Mouse (Mus musculus) neural tube, embryonic 11.5 days (tissue): ENCODE data around the gene Thsd1. TPM values are rescaled to one million over a fixed set of nuclear protein-coding genes. Genes with fewer than 3 reads are reported as not detected.

Experiments used
- ATAC-seq: fragments of 200-750 bp; cut with Nextera tagmentation; 2 replicates; pipeline ENCODE4 v1.8.0; 2017; ENCODE audit warnings: moderate number of reproducible peaks, mild to moderate bottlenecking, moderate TSS enrichment, moderate library complexity; ENCODE audit not compliant: insufficient read depth, low FRiP score, low TSS enrichment
- DNase-seq: peaks from one replicate; pipeline ENCODE4 v3.0.0-alpha.2; 2015; ENCODE audit warnings: low spot score
- H3K27ac ChIP-seq: fragments of 300-500 bp; sonication (generic); 2 replicates; pipeline ENCODE4 v1.5.1; 2014; ENCODE audit warnings: low read depth, mild to moderate bottlenecking, low read length
- H3K27me3 ChIP-seq: fragments of 300-500 bp; sonication (generic); 2 replicates; pipeline ENCODE4 v1.6.1; 2014; ENCODE audit warnings: mild to moderate bottlenecking, low read length, mixed read lengths; ENCODE audit not compliant: control insufficient read depth, insufficient read depth
- H3K36me3 ChIP-seq: fragments of 300-500 bp; sonication (generic); 2 replicates; pipeline ENCODE4 v1.6.1; 2014; ENCODE audit warnings: mild to moderate bottlenecking, low read length, moderate library complexity, mixed read lengths; ENCODE audit not compliant: control insufficient read depth, insufficient read depth
- H3K4me1 ChIP-seq: fragments of 300-500 bp; sonication (generic); 2 replicates; pipeline ENCODE4 v1.6.1; 2014; ENCODE audit warnings: low read length, mixed read lengths; ENCODE audit not compliant: control insufficient read depth, insufficient read depth
- H3K4me2 ChIP-seq: fragments of 300-500 bp; sonication (generic); 2 replicates; pipeline ENCODE4 v1.6.1; 2014; ENCODE audit warnings: low read depth, mild to moderate bottlenecking, moderate library complexity
- H3K4me3 ChIP-seq: fragments of 300-500 bp; sonication (generic); 2 replicates; pipeline ENCODE4 v1.5.1; 2014; ENCODE audit warnings: low read depth, low read length
- H3K9ac ChIP-seq: fragments of 300-500 bp; sonication (generic); 2 replicates; pipeline ENCODE4 v1.6.1; 2014; ENCODE audit warnings: mild to moderate bottlenecking, low read length
- H3K9me3 ChIP-seq: fragments of 300-500 bp; sonication (generic); 2 replicates; pipeline ENCODE4 v1.6.1; 2016; ENCODE audit warnings: low read length; ENCODE audit not compliant: control insufficient read depth
- WGBS: fragments of 180-500 bp; shearing (Covaris S2); extraction: QIAGEN DNeasy Blood & Tissue Kit; methylation state at CpG from one replicate; pipeline ENCODE4 v1.1.7; 2014; 5-methylcytosine and 5-hydroxymethylcytosine counted together
- polyA plus RNA-seq: library from polyadenylated mRNA; unstranded; fragments of >200 nt; fragmentation: Nextera tagmentation; extraction: Ambion mirVana; gene quantifications from 2 replicates; pipeline ENCODE4 v1.2.1, GENCODE M21; 2014

The Thsd1 gene
- polyA plus RNA-seq, 1 experiment from 2014 or later = 10.2 TPM

DNA sequence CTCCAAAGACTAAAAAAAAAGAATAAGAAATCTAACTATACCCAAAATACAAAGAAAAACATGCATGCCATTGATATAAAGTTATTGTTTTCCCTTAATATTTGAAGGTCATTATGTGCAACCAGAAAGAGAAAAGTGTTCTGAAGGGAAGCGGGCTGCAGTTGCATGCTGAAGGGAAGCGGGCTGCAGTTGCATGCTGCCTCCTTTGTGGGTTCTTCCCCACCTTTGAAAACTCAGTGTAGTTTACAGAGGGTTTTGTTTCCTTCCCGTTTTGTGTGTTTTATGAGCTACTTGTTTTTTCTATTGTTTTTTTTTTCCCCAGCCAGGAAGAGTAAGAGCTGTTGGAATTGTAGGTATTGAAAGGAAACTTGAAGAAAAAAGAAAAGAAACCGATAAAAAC, 19.6 kb upstream of the Thsd1 start:
- no peak overlapping the region for H3K4me2 ChIP-seq
- ATAC-seq (no peak), DNase-seq (no peak)
- H3K27me3 ChIP-seq = no peaks in the 10 kb centered on the region
- H3K4me1 ChIP-seq = no peaks in the 10 kb centered on the region
- H3K27ac ChIP-seq = no peak overlapping the region
- 76% methylated on average over 4 of the region's 4 CpGs for WGBS
- no peak overlapping the region for H3K9ac ChIP-seq
- no peak overlapping the region for H3K4me3 ChIP-seq
- no peaks in the 10 kb centered on the region for H3K9me3 ChIP-seq
- H3K36me3 ChIP-seq = peaks cover 3% of the 10 kb centered on the region

DNA sequence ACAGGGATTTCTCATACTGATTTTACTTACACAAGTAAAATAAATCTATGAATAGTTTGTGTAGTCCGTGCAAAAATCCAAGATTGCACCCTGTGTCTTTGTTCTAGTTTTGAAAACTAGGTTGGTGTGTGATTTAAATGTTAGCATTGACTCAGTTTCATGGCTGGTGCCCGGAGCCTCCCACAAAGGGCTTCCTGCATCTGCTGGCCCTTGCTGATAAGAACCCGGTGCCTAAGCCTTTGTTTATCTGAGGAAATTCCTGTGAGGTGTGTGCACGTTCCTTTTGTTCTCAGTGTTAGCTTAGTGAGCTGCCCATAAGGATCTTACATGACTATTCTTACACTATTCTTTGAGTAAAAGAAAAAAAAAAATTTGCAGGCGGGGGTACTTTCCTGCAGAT, 18.1 kb upstream of the Thsd1 start:
- no peak for ATAC-seq

DNA sequence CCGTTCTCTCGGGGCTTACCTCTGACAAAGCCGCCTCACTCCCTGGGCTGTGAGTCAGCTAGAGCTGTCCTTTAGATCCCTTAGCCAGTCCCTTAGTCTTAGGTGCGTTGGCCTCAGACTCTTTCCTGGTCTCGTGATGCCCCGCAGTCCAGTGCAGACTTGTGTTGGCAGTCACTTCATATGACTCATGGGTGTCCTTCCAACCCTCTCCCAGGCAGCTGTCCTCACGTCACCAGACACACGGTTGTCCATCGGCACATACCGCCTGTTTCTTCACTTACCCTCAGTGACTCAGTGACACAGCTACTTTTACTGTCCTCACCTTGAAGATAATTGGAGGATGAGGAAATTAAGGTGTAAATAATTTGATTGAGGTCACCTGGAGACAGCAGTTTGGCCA, 12.3 kb upstream of the Thsd1 start:
- Histone ChIP-seq H3K4me1 (no peaks in the 10 kb centered on the region), H3K27me3 (no peaks in the 10 kb centered on the region), H3K9me3 (no peaks in the 10 kb centered on the region), H3K36me3 (peaks cover 5% of the 10 kb centered on the region), H3K4me2 (no peak overlapping the region), H3K27ac (no peak overlapping the region), H3K4me3 (no peak overlapping the region), H3K9ac (no peak overlapping the region)
- no peak for DNase-seq
- ATAC-seq = no peak
- WGBS = 96% methylated on average over 10 of the region's 10 CpGs

More for the DNA sequence above, 18.1 kb upstream of the Thsd1 start:
- Histone ChIP-seq H3K27me3 (no peaks in the 10 kb centered on the region), H3K4me3 (no peak overlapping the region), H3K9me3 (no peaks in the 10 kb centered on the region), H3K27ac (no peak overlapping the region), H3K4me2 (no peak overlapping the region), H3K36me3 (peaks cover 3% of the 10 kb centered on the region), H3K9ac (no peak overlapping the region), H3K4me1 (no peaks in the 10 kb centered on the region)
- 76% methylated on average over 5 of the region's 5 CpGs for WGBS
- DNase-seq = no peak

DNA sequence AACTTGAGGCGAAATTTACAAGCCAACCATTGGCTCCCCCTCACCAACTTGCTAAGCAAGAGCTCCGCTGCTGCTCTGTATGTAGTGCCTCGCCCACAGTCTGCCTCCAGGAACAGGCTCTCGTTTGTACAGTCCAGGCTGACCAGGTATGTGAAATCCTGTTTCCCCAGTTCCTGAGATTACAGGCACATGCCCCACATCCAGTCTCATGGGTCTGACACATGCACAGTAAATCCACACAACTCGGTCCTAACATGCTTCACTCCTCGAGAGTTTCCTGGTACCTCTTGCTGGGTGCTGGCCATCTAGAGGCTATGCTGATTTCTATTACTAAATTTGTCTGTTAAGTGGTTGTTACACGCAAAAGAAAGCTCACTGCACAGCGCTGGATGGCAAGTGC, 752 bp upstream of the Thsd1 start:
- Histone ChIP-seq H3K27me3 (peaks cover 5% of the 10 kb centered on the region; the same call in 1 of the 2 replicates), H3K9me3 (no peaks in the 10 kb centered on the region), H3K27ac (no peak overlapping the region), H3K4me1 (no peaks in the 10 kb centered on the region), H3K36me3 (no peaks in the 10 kb centered on the region), H3K4me2 (no peak overlapping the region), H3K9ac (no peak overlapping the region), H3K4me3 (no peak overlapping the region)
- 69% methylated on average over 8 of the region's 8 CpGs for WGBS
- ATAC-seq (no peak), DNase-seq (no peak)

DNA sequence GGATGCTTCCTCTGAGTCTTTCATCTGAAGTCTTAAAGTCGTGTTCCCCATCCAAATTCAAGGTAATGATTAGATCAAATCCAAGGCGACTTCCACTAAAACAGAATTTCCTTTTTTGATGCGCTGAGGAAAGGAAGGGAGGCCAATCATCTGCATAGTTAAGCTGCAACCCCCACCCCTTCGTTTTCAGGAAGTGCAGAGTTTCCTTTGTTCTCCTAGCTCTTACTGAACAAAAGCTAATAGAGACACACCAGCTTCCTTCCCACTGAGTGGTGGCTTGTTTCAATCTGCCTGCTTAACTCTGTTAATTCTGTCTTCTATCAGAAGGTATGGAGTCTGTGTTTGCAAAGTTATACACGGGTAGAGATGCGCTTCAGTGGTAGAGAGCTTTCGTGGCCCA, 1.5 kb downstream of the Thsd1 start:
- 43% methylated on average over 7 of the region's 7 CpGs for WGBS
- no peak for DNase-seq

DNA sequence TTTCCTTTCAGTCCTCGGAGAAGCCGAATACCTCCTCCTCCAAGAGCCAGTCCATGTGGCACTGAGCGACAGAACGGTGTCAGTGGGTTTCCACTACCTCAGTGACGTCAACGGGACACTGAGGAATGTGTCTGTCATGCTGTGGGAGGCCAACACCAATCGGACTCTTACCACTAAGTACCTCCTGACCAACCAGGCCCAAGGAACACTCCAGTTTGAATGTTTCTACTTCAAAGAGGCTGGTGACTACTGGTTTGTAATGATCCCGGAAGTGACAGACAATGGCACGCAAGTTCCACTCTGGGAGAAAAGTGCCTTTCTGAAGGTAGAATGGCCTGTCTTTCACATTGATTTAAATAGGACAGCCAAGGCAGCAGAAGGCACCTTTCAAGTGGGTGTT, 15.9 kb downstream of the Thsd1 start:
- Histone ChIP-seq H3K27me3 (no peaks in the 10 kb centered on the region), H3K4me3 (no peak overlapping the region), H3K4me1 (no peaks in the 10 kb centered on the region), H3K36me3 (no peaks in the 10 kb centered on the region), H3K9me3 (no peaks in the 10 kb centered on the region), H3K27ac (no peak overlapping the region), H3K9ac (no peak overlapping the region), H3K4me2 (no peak overlapping the region)
- DNase-seq (no peak), ATAC-seq (no peak)
- 89% methylated on average over 9 of the region's 9 CpGs for WGBS

More for the DNA sequence above, 1.5 kb downstream of the Thsd1 start:
- Histone ChIP-seq H3K9me3 (no peaks in the 10 kb centered on the region), H3K9ac (no peak overlapping the region), H3K36me3 (no peaks in the 10 kb centered on the region), H3K27me3 (peaks cover 5% of the 10 kb centered on the region; the same call in 1 of the 2 replicates), H3K4me2 (no peak overlapping the region), H3K4me1 (no peaks in the 10 kb centered on the region), H3K4me3 (no peak overlapping the region), H3K27ac (no peak overlapping the region)
- no peak for ATAC-seq

DNA sequence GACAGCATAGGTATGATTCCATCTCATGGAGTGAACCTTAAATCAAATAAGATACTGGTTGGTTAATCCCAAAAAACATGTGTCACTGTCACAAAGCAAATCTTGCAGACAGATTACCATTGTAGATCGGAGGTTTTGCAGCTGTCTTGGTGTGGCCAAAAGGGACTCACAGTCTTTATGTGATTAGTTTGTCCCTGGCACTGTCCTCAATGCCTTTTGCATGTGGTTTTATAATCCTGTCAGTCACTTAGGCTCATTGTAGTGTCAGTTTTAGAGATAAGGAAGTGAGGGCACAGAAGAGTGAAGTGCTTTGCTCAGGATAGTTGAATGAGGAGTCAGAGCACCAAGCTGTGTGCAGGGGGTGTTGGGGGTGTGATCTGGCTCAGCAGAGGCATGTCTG, 18.6 kb downstream of the Thsd1 start:
- DNase-seq (no peak), ATAC-seq (no peak)
- Histone ChIP-seq H3K4me1 (no peaks in the 10 kb centered on the region), H3K27ac (no peak overlapping the region), H3K4me2 (no peak overlapping the region), H3K36me3 (no peaks in the 10 kb centered on the region), H3K9ac (no peak overlapping the region), H3K27me3 (no peaks in the 10 kb centered on the region), H3K4me3 (no peak overlapping the region), H3K9me3 (no peaks in the 10 kb centered on the region)
- WGBS = 68% methylated on average over 1 of the region's 1 CpGs

DNA sequence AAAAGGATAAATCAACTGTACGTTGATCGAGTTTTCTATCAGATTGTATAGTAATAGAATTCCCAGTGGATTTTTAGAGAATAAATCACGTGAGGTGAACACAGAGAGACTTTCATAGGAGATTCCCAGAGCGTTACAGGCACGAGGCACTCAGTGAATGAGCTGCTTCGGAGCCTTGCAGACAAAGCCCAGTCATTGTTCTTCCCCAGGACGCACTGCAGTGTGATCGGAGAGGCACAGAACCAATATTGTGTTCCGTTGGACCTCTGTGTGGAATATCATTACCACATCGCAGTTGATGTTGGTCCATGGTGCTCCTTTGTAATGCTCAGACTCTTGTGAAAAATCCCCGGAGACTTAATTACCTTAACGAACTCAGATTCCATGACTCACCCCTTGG, 20.8 kb downstream of the Thsd1 start:
- Histone ChIP-seq H3K9ac (no peak overlapping the region), H3K4me3 (no peak overlapping the region), H3K27me3 (no peaks in the 10 kb centered on the region), H3K9me3 (no peaks in the 10 kb centered on the region), H3K4me1 (no peaks in the 10 kb centered on the region), H3K4me2 (no peak overlapping the region), H3K36me3 (no peaks in the 10 kb centered on the region), H3K27ac (no peak overlapping the region)
- ATAC-seq = no peak
- no peak for DNase-seq
- 81% methylated on average over 12 of the region's 12 CpGs for WGBS

DNA sequence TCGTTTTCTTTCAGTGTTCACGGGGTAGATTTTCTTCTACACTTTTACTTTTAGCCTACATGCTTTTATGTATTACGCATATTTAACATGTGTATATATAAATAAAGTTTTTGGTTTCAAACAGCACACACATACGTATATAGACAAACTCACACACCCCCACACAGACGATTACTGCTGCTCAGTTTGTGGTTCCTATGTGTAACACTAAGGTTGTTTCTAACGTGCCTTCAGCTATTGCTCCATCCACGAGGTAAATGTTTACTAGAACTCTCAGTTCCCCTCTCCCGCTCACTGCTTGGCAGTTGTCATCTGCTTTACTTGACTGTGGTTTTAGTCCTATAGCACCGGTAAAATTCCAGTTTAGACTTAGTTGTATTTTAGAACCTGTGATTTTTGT, 22.0 kb downstream of the Thsd1 start:
- WGBS = 86% methylated on average over 9 of the region's 9 CpGs
- Histone ChIP-seq H3K27ac (no peak overlapping the region), H3K9ac (no peak overlapping the region), H3K4me2 (no peak overlapping the region), H3K36me3 (no peaks in the 10 kb centered on the region), H3K27me3 (no peaks in the 10 kb centered on the region), H3K9me3 (no peaks in the 10 kb centered on the region), H3K4me3 (no peak overlapping the region), H3K4me1 (no peaks in the 10 kb centered on the region)
- no peak for DNase-seq
- ATAC-seq = no peak
